Mouse (Mus musculus): ENCODE measurements around the gene Gna12. TPM values are rescaled to one million over a fixed set of nuclear protein-coding genes. Genes with fewer than 3 reads are reported as not detected.

Gene Gna12
- polyA plus RNA-seq, 1 experiment from 2014 or later = 23.8 TPM

- H3K9ac ChIP-seq = no peak overlapping the region
- DNase-seq (ENCODE audit: low spot score) (peak; percentile 72), ATAC-seq (ENCODE audit: low FRiP score) (peak; percentile 81)
- H3K4me2 ChIP-seq (replicated peaks) = no peak overlapping the region
- WGBS = 62% methylated on average over 7 of the region's 7 CpGs
- H3K4me3 ChIP-seq (replicated peaks; ENCODE audit: low read length) = no peak overlapping the region
- no peaks in the 10 kb centered on the region for H3K9me3 ChIP-seq (ENCODE audit: control insufficient read depth, low read length)
- no peaks in the 10 kb centered on the region for H3K4me1 ChIP-seq (replicated peaks; ENCODE audit: control insufficient read depth, insufficient read depth, low read length)
- H3K27ac ChIP-seq = peak overlapping the region; percentile 63
- H3K36me3 ChIP-seq (replicated peaks; ENCODE audit: control insufficient read depth, insufficient read depth) = no peaks in the 10 kb centered on the region
- no peaks in the 10 kb centered on the region for H3K27me3 ChIP-seq (ENCODE audit: control insufficient read depth, insufficient read depth, low read length)
Measured at GRCm38 (mm10) chr5:140726062-140726839, 104.0 kb downstream of the Gna12 start.

DNA sequence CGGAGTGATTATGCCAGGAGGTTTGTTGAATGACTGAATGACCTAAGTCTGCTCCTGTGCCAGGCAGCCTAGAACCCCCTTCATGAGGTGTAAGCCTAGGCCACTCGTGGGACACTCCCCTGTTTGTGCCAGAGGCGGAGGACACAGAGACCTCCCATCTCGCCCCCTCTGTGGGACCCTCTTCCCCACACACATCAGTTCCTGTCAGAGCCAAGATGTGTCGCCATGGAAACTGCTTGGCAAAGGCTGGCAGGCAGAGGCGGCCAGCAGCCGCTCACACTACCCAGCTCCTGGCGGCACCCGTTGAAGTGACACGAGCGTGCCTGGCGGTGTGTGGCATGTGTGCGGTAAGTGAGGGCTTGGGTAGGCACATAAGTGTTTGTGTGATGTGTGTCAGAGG lies 106.4 kb downstream of the Gna12 start, which contains the start of gene Amz1:
Gene Amz1 (plus strand): TSS at position 306 of the 400 bp plus-strand sequence.
- Histone ChIP-seq H3K4me1 (replicated peaks; ENCODE audit: control insufficient read depth, insufficient read depth, low read length) (no peaks in the 10 kb centered on the region), H3K9ac (no peak within 1 kb of the TSS), H3K4me2 (replicated peaks) (peak within 1 kb of the TSS; percentile 10; the same call in 1 of the 2 replicates), H3K4me3 (replicated peaks; ENCODE audit: low read length) (no peak within 1 kb of the TSS), H3K27ac (no peak within 1 kb of the TSS), H3K36me3 (replicated peaks; ENCODE audit: control insufficient read depth, insufficient read depth) (peaks cover 10% of the 10 kb centered on the region), H3K9me3 (ENCODE audit: control insufficient read depth, low read length) (no peaks in the 10 kb centered on the region), H3K27me3 (ENCODE audit: control insufficient read depth, insufficient read depth, low read length) (no peaks in the 10 kb centered on the region)
- WGBS = 46% methylated on average over 13 of the region's 13 CpGs
- peak; percentile 73 for DNase-seq (ENCODE audit: low spot score)
- ATAC-seq (ENCODE audit: low FRiP score) = peak; percentile 65; the same call in 1 of the 2 replicates

GRCm38 (mm10) chr5:140722121-140722520 lies 108.1 kb downstream of the Gna12 start:
- no peak overlapping the region for H3K9ac ChIP-seq
- DNase-seq (ENCODE audit: low spot score) (no peak), ATAC-seq (ENCODE audit: low FRiP score) (no peak)
- H3K27ac ChIP-seq = no peak overlapping the region
- 68% methylated on average over 3 of the region's 3 CpGs for WGBS
- peaks cover 27% of the 10 kb centered on the region for H3K36me3 ChIP-seq (replicated peaks; ENCODE audit: control insufficient read depth, insufficient read depth)
- H3K27me3 ChIP-seq (ENCODE audit: control insufficient read depth, insufficient read depth, low read length) = no peaks in the 10 kb centered on the region
- no peaks in the 10 kb centered on the region for H3K4me1 ChIP-seq (replicated peaks; ENCODE audit: control insufficient read depth, insufficient read depth, low read length)
- no peaks in the 10 kb centered on the region for H3K9me3 ChIP-seq (ENCODE audit: control insufficient read depth, low read length)
- no peak overlapping the region for H3K4me3 ChIP-seq (replicated peaks; ENCODE audit: low read length)
- no peak overlapping the region for H3K4me2 ChIP-seq (replicated peaks)

DNA sequence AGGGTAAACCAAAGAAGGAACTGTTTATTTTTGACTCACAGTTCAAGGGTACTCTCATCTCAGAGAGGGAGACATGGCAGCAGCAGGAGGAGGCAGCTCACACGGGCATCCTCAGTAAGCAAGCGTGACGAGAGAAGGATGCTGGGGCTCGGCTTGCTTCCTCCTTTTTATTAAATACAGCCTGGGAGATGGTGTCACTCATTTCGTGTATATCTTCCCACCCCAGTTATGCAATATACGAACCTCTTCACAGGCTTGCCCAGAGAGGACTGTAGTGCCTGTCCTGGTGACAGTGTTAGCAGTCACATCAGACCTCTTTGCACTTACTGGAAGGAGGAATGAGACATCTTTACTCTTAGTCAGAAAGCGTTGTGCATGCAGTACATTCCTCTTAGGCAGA lies 109.5 kb downstream of the Gna12 start:
- no peak for DNase-seq (ENCODE audit: low spot score)
- Histone ChIP-seq H3K4me2 (replicated peaks) (no peak overlapping the region), H3K27me3 (ENCODE audit: control insufficient read depth, insufficient read depth, low read length) (no peaks in the 10 kb centered on the region), H3K4me3 (replicated peaks; ENCODE audit: low read length) (no peak overlapping the region), H3K36me3 (replicated peaks; ENCODE audit: control insufficient read depth, insufficient read depth) (peaks cover 40% of the 10 kb centered on the region), H3K9me3 (ENCODE audit: control insufficient read depth, low read length) (no peaks in the 10 kb centered on the region), H3K4me1 (replicated peaks; ENCODE audit: control insufficient read depth, insufficient read depth, low read length) (no peaks in the 10 kb centered on the region), H3K27ac (no peak overlapping the region), H3K9ac (no peak overlapping the region)
- no peak for ATAC-seq (ENCODE audit: low FRiP score)
- WGBS = 88% methylated on average over 7 of the region's 7 CpGs

GRCm38 (mm10) chr5:140711040-140711439 lies 119.2 kb downstream of the Gna12 start:
- Histone ChIP-seq H3K4me2 (replicated peaks) (no peak overlapping the region), H3K4me1 (replicated peaks; ENCODE audit: control insufficient read depth, insufficient read depth, low read length) (peaks cover 6% of the 10 kb centered on the region), H3K9ac (no peak overlapping the region), H3K36me3 (replicated peaks; ENCODE audit: control insufficient read depth, insufficient read depth) (peaks cover 72% of the 10 kb centered on the region), H3K9me3 (ENCODE audit: control insufficient read depth, low read length) (no peaks in the 10 kb centered on the region), H3K27ac (no peak overlapping the region), H3K4me3 (replicated peaks; ENCODE audit: low read length) (no peak overlapping the region), H3K27me3 (ENCODE audit: control insufficient read depth, insufficient read depth, low read length) (no peaks in the 10 kb centered on the region)
- 85% methylated on average over 5 of the region's 5 CpGs for WGBS
- ATAC-seq (ENCODE audit: low FRiP score) = no peak
- no peak for DNase-seq (ENCODE audit: low spot score)

DNA sequence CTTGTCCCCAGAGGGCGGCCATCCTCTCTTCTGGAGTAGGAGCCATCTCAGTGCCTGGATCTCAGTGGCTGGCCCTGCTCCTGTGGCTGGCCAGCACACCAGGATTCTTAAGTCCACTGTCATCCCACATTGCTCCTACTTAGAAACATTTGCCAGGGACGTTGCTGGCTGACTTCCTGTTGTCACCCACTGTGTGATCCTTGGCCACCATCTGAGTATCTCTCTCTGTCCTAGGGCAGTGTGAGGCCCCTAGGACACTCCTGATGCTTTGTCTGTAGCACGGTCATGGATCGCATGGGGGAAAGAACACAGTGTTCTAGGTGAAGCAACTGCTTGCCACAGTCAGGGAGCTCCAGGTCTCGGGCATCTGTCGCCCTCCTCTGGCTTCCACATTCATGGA lies 119.9 kb downstream of the Gna12 start:
- no peak overlapping the region for H3K9ac ChIP-seq
- no peak overlapping the region for H3K4me3 ChIP-seq (replicated peaks; ENCODE audit: low read length)
- H3K27ac ChIP-seq = no peak overlapping the region
- no peaks in the 10 kb centered on the region for H3K9me3 ChIP-seq (ENCODE audit: control insufficient read depth, low read length)
- no peaks in the 10 kb centered on the region for H3K27me3 ChIP-seq (ENCODE audit: control insufficient read depth, insufficient read depth, low read length)
- DNase-seq (ENCODE audit: low spot score) (no peak), ATAC-seq (ENCODE audit: low FRiP score) (no peak)
- peaks cover 64% of the 10 kb centered on the region for H3K36me3 ChIP-seq (replicated peaks; ENCODE audit: control insufficient read depth, insufficient read depth)
- 90% methylated on average over 6 of the region's 6 CpGs for WGBS
- no peak overlapping the region for H3K4me2 ChIP-seq (replicated peaks)
- H3K4me1 ChIP-seq (replicated peaks; ENCODE audit: control insufficient read depth, insufficient read depth, low read length) = peaks cover 13% of the 10 kb centered on the region

Other genes starting within 250 kb of the Gna12 start
- 25.7 and 30.1 TPM in 2 replicates for gene Lfng, start 223.1 kb downstream of the Gna12 start, polyA plus RNA-seq (2014; fragmentation: Nextera tagmentation; extraction: Ambion mirVana)
- 95.0 and 98.9 TPM in 2 replicates for gene Ttyh3, start 181.4 kb downstream of the Gna12 start, polyA plus RNA-seq (2014; fragmentation: Nextera tagmentation; extraction: Ambion mirVana)
- gene Iqce, start 128.1 kb downstream of the Gna12 start, polyA plus RNA-seq (2014; fragmentation: Nextera tagmentation; extraction: Ambion mirVana) = 20.3 and 22.5 TPM in 2 replicates
- gene Brat1, start 125.4 kb downstream of the Gna12 start, polyA plus RNA-seq (2014; fragmentation: Nextera tagmentation; extraction: Ambion mirVana) = 19.1 and 19.8 TPM in 2 replicates
- gene Amz1, start 106.3 kb downstream of the Gna12 start, polyA plus RNA-seq (2014; fragmentation: Nextera tagmentation; extraction: Ambion mirVana) = 3.7 and 3.9 TPM in 2 replicates
- 0.11 TPM in 1 of 2 replicates, not detected in the other for gene Card11, start 170.2 kb upstream of the Gna12 start, polyA plus RNA-seq (2014; fragmentation: Nextera tagmentation; extraction: Ambion mirVana)